Mouse (Mus musculus) erythroblast, adult 5-6 weeks (primary cell): Measurements from ENCODE around the gene Ttll9. TPM values are rescaled to one million over a fixed set of nuclear protein-coding genes. Genes with fewer than 3 reads are reported as not detected.
A peak's percentile ranks its signal among the peaks of the same experiment; 100 is the strongest.

Experiments
- ATAC-seq: replicated peaks from 2 replicates; pipeline ENCODE4 v1.8.0; 2016; ENCODE audit warnings: moderate number of reproducible peaks, mild to moderate bottlenecking, moderate TSS enrichment, inconsistent platforms; ENCODE audit not compliant: poor library complexity, low FRiP score, severe bottlenecking
- total RNA-seq, 2 experiments: library from RNA; stranded (forward) in 1 of 2; stranded (reverse) in 1 of 2; fragments of 150-400 nt in 1 of 2; fragments of 200-764, 138-1000 nt in 1 of 2; gene quantifications; 2 replicates each; pipeline versions ENCODE4 v1.2.3 to v1.2.4; 2015 to 2017; ENCODE audit warnings: low replicate concordance in 2 of 2

The Ttll9 gene
- total RNA-seq (2015; ENCODE audit: low replicate concordance) (0.38 TPM in 1 of 2 replicates, not detected in the other), total RNA-seq (2017; ENCODE audit: low replicate concordance) (not detected in 2 replicates)

DNA sequence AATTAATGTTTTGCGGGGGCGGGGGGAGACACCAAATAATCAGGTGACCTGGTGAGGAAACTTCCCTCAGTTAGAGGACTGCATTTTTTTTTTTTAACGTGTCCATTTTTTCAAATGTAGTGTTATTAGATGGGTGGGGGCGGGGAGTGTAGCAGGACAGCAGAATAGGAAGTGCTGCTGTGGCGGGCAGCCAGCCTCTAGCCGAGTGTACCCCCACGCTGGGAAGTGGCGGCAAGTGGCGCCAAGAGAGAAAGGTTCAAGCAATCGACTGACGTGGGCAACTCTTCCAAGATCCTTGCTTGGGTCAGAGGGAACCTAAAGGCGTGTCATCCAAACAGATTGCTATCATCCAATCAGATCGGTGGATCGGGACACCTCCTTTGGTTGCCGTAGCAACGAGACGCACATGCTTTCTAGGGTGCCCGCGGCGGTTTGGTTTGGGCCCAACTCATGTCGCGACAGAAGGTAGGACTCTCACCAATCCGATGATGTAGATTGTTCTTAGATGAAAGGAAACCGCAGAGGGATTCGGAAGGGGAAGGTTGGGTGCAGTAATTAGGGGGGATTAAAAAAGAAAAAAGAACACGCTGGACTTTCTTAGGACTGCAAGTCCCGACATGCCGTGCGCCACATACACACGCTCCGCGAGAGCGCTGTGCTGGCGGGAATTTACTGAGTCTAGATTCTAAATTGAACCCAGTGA is at the start of gene Ttll9:
Ttll9 (plus strand) TSS at position 395 of the 703 bp plus-strand sequence.
- ATAC-seq = no peak

DNA sequence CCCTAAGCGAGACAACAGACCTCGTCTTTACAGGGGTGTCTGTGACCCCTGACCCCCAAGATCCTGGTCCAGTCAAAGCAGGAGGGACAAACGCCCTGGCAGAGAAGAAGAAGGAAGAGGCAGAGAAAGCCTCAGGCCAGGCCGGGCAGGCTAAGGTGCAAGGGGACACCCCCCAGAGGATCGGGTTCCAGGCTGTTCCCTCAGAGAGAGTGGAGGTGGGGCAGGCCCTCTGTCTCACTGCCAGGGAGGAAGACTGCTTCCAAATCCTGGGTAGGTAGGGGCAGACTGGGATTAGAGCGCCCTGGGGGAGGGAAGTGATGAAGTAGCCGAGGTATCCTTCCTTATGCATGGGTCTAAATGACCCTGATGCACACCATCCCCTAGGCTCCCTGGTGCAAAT is 48.8 kb upstream of the Ttll9 start:
- no peak for ATAC-seq

- ATAC-seq = peak; percentile 75
Measured at GRCm38 (mm10) chr2:152914310-152915120, 47.8 kb upstream of the Ttll9 start.

DNA sequence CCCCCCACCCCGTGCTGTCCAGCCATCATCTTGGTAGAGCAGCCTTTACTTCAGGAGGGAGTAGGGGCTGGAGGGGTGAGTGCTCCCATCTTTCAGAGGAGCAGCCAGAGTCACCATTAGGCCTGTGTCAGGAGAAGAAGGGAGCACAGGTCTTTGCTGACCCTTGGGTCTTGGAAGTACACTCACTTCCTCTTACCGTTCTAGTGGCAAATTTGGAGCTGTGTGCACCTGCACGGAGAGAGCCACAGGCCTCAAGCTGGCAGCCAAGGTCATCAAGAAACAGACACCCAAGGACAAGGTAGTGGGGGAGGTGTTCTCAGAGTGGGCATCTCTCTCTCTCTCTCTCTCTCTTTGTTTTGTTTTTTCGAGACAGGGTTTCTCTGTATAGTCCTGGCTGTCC is 46.8 kb upstream of the Ttll9 start:
- no peak for ATAC-seq

- ATAC-seq = no peak
Measured at GRCm38 (mm10) chr2:152916111-152916510, 46.2 kb upstream of the Ttll9 start.

DNA sequence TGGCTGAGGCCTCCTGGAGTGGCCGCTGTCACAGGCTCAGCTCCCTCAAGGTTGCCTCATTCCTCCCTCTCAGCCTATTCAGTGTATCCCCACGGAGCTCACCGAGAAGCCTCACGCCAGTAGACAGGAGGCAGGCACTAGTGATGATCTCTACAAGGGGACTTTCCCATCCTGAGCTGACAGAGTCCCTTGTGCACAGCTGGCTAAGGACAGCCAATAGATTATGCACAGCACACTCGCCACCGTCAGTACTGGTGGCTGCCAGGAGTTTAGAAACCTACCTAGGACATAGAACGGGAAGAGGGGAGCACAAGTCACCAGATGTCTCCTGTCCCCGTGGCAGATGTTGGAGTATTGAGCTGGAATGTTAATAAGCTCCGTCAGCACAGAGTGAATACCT is 44.6 kb upstream of the Ttll9 start:
- ATAC-seq = no peak

DNA sequence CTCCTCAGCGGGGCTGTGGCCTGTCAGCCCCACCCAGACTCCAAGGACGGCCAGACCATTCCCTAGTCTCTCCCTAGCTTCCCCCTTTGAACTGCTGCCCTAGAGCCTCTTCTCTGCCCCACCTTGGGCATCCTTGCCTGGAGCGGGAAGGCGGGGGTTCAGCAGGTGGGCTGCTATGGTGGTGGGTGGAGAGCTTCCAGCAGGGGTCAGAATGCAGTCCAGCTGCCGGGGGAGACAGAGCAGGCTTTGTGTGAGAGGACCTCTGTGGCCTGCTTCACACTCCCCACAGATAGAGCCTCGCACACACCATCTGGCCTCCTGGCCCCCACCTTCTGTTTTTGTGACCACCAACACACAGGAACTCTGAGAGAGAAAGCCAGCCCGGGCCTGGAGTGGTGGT is 39.9 kb upstream of the Ttll9 start:
- ATAC-seq = no peak

GRCm38 (mm10) chr2:152923621-152924020 is 38.7 kb upstream of the Ttll9 start:
- no peak for ATAC-seq

- no peak for ATAC-seq
Measured at GRCm38 (mm10) chr2:152924128-152924527, 38.2 kb upstream of the Ttll9 start.

GRCm38 (mm10) chr2:152924543-152924942 is 37.7 kb upstream of the Ttll9 start:
- ATAC-seq = no peak

DNA sequence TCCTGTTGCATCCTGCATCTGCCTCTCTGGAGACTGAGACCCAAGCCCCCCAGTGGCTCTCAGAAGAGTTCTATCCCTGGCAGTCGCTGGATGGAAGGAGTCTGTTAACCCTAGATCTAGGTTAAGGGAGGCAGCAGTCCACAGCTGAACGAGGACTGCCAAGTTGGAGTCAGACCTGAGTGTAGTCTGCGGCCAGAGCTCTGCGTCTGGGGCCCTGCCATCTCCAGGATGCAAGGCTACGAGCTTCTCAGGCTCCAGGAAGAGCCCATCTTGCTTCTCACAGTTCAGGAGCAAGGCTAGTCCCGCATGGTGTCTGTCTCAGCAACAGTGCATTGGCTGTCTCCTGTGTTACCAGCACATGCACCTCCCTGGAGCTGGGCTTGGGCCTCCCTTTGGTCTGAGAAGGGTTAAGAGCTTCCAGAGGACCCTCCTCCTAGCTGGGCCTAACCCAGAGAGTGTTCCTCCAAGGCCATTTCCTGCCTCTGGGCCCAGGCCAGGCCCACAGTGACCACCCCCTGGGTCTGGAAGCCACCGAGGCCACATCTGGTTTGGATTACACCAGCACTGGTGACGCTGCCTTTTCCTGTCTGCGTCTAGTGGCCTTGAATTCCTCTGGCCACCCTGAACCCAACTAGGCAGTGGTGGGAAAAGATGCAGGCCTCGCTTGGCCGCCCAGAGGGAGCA is 37.0 kb upstream of the Ttll9 start:
- no peak for ATAC-seq

GRCm38 (mm10) chr2:152926896-152927295 is 35.4 kb upstream of the Ttll9 start:
- ATAC-seq = no peak

GRCm38 (mm10) chr2:152927371-152927770 is 34.9 kb upstream of the Ttll9 start:
- ATAC-seq = no peak

- ATAC-seq = no peak
Measured at GRCm38 (mm10) chr2:152928219-152928987, 33.9 kb upstream of the Ttll9 start.

DNA sequence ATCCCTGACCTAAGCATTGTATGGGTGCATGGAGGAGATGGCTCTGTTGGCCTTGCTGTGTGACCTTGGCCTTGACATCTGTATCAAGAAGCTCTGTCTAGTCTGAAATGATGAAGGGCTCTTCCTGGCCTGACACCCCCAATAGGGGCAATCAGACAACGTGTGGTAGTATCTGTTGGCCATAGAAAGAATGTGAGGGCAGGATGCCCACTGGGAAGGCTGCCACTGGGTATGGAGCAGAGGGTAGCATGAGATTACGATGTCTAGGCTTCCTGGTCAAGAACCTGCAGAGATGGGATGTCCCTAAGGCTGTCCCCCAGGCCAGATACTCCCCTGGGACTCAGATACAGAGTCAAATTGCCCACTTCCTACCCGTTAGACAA is 33.3 kb upstream of the Ttll9 start:
- ATAC-seq = no peak

DNA sequence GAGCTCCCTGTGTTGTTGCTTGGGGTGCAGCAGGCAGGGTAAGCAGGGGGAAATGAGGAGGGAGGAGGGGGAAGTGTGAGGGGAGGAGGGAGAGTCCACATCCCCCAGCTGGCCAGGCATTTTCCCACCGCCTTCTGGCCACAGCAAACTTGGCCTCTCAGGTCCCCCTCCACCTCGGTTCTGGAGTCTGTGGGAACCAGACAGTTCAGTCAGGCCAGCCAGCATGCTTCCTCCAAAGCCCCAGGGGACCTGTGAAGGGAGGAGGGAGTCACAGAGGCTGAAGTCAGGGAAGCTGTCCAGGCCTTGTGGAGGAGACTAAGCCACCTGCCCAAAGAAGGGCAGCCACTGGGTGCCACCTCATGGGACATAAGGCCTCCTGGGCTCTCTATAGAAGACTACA is 32.0 kb upstream of the Ttll9 start:
- ATAC-seq = no peak

DNA sequence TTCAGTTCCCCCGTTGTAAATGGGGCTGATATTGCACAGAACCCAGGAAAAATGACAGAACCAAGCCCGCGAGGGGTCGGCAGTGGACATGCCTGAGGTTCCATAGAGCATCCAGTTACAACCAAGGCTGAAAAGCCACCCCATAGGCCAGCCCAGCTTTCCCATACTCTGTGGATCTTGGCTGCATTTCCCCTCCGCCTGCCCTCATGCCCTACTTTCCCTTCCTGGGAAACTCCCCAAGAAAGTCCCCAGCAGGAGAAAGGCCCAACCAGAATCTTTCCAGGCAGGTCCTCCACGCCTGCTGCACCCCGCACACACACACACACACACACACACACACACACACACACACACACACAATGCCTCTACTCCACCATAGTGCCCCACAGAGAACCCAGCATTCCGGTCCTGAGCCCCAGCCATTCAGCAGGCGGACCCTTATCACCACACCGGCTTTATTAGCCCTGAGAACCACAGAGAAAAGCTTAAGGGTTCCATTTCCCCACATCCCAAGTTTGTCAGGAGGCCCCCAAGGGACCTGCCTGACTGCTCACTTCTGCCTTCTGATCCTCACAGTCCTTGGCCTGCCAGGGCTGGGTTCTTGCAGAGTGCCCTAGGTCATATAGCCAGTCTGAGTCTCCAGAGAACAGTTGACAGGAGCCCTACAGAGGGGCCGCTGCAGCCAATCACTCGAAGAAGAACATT is 30.7 kb upstream of the Ttll9 start:
- no peak for ATAC-seq

- ATAC-seq = no peak
Measured at GRCm38 (mm10) chr2:152933048-152933447, 29.2 kb upstream of the Ttll9 start, which contains the start of gene Foxs1. Gene Foxs1, minus strand, starts transcription at chr2:152933208.

DNA sequence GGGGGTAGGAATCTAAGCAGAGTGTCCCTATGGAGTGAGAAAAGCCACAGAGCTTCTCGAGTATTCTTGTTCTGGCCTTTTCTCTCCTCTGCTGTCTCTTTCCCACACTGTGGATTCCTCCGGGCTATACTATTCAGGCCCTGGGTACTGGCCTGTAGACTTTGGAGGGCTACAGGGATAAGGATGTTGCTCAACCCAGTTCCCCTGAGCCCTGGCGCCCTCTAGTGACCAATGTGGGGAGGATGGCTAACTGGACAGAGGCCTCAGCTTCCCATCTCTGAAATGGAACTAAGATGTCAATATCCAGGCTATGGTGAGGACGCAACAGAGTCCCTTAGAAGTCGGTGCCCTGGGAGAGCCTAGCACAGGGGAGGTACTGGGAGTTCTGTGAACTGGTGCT is 28.7 kb upstream of the Ttll9 start:
- ATAC-seq = 0 out of 2 replicates have a peak, but pooled peaks have one; percentile 20
